Mouse (Mus musculus): ENCODE results near the gene Prkar1a.

Gene Prkar1a

DNA sequence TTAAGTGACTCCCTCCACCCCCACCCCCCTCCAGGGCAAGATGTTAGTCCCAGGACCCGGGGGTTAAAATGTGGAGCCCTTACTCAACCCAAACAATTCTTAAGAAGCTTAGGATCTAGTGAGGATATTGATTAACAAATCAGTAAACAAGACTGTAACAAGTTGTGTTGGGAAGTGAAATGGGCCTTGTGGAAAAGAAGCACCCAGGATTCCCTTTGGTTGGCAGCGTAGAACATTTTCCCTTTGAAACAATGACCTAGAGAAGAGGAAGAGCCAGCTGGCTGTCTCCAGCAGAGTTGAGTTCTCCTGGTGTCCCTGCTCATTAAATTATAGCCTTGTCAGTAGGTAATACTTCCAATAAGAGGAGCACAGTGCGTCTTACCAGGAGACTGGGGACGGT is 59.6 kb downstream of the Prkar1a start:
- no peak for DNase-seq

DNA sequence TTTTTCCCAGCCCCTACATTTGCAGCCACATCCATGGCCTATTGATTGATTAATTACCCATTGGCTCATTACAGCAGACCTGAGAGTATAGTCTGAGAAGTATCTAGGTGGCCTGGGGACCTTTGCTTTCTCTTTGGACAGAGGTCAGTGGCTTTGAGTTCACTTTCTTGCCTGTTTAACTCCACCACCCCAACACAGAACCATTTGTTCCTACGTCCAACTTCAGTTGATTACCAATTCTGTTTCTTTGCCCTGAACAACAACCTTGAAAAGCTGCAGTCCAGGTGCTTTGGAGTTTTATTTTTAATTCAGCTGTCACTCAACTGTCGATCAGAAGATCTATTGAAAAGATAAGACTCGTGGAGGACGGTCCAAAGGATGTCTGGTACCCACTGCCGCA is 60.3 kb downstream of the Prkar1a start:
- DNase-seq: no peak

DNA sequence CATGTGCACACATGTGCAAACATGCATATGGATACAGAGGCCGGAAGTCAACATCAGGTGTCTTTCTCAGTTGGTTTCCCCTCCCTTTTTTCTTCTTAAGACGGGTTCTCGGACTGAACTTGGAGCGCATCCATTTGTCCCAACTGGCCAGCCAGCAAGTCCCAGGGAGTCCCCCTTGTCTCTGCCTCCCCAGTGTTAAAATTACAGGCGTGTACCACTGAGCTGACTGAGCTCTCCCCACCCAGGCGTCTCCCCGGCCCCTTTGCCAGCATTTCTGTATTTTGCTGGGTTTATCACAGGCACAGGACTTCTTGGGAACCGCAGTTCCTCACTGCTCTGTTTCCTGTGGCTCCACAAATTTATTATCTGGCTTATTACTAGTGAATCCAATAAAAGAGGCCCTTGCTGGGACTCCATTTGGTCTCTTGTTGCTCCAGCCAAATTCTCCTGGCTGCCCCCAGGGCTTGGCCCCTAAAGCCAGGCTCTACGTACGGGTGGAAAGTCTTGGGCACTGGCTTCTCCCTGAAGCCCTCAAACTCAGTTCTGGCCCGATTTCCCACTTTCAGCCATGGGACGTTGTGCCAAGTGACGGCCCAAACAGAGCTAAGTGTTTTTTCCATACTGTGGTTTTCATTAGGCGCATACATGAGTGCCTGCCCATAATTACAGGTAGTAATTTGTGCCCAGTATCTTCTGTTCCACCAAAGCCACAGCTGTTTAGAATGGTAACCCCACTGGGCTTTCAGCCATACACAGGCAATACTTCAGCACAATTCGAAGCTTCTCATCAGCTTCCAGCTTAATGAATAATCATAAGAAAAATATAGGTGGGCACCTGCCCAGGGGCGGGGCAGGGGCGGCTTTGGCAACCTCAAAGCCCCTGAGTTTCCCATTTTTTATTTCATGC is 65.4 kb downstream of the Prkar1a start:
- DNase-seq: no peak

GRCm38 (mm10) chr11:109715311-109715781 is 66.1 kb downstream of the Prkar1a start:
- DNase-seq: no peak

DNA sequence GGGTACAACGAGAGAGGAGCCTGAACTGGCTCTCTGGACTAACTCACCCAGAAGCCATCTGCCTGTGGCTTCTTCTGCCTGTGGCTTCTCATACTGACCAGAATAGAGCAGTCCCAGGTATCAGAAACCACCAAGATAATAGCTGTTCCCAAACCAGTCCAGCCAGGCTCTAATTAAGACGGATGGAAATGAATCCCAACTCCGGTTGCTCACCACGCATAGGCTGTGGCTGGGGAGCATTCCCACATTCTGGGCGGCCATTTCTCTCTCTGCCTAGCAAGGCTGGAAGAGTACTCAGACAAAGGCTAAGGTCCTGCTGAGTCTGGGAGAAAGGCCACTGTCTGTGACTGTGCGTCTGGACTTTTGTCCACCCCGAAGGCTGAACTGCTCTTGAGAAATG is 67.8 kb downstream of the Prkar1a start:
- no peak for DNase-seq

- DNase-seq: no peak
These were observed 68.2 kb downstream of the Prkar1a start for GRCm38 (mm10) chr11:109717448-109717847.

- DNase-seq: no peak
These were observed 69.0 kb downstream of the Prkar1a start for GRCm38 (mm10) chr11:109717966-109718895.

Data from kidney, postnatal 25 days (tissue).